Mouse (Mus musculus): ENCODE data around the gene Rps12. TPM values are rescaled to one million over a fixed set of nuclear protein-coding genes. Genes with fewer than 3 reads are reported as not detected.

Rps12 gene
- polyA plus RNA-seq, 1 experiment from 2014 or later: 365 TPM

- no peaks in the 10 kb centered on the region for H3K27me3 ChIP-seq
- in situ Hi-C loops (cut with MboI; ENCODE audit: low pct_unique_long_range_greater_than_20kb): no loop called here
- ATAC-seq (no peak), DNase-seq (ENCODE audit: low read depth, low spot score) (no peak)
- POLR2A ChIA-PET: interaction anchor here (0.6 kb wide), 1 partner anchor 27 kb away, joined by 3 read pairs; no protein-coding TSS in a partner anchor
- no peak for TF ChIP-seq CTCF (IDR thresholded peaks at IDR 0.05)
- CTCF ChIA-PET: interaction anchor here (1.0 kb wide), 1 partner anchor 10 kb away, joined by 3 read pairs; no protein-coding TSS in a partner anchor
Measured at GRCm38 (mm10) chr10:23784121-23784520, 3.0 kb downstream of the Rps12 start.

- in situ Hi-C loops (cut with MboI; ENCODE audit: low pct_unique_long_range_greater_than_20kb): no loop called here
- ChIA-PET POLR2A (interaction anchor here (0.6 kb wide), 1 partner anchor 378 kb away, joined by 7 read pairs; no protein-coding TSS in a partner anchor), CTCF (interaction anchor here (1.0 kb wide), 1 partner anchor 9 kb away, joined by 3 read pairs; no protein-coding TSS in a partner anchor)
- DNase-seq (ENCODE audit: low read depth, low spot score) (no peak), ATAC-seq (no peak)
- H3K27me3 ChIP-seq: no peaks in the 10 kb centered on the region
- no peak for TF ChIP-seq CTCF (IDR thresholded peaks at IDR 0.05)
Measured at GRCm38 (mm10) chr10:23783493-23783884, 3.6 kb downstream of the Rps12 start.

- no peak for DNase-seq (ENCODE audit: low read depth, low spot score)
- no peak for TF ChIP-seq CTCF (IDR thresholded peaks at IDR 0.05)
- ATAC-seq: no peak
- CTCF ChIA-PET: interaction anchor here (1.0 kb wide), 1 partner anchor 8 kb away, joined by 3 read pairs; no protein-coding TSS in a partner anchor
- H3K27me3 ChIP-seq: no peaks in the 10 kb centered on the region
- POLR2A ChIA-PET: interaction anchor here (0.6 kb wide), 1 partner anchor 378 kb away, joined by 7 read pairs; no protein-coding TSS in a partner anchor
- in situ Hi-C loops (cut with MboI; ENCODE audit: low pct_unique_long_range_greater_than_20kb): no loop called here
Measured at GRCm38 (mm10) chr10:23782855-23783492, 4.1 kb downstream of the Rps12 start.

GRCm38 (mm10) chr10:23781760-23782735 is 5.0 kb downstream of the Rps12 start:
- DNase-seq (ENCODE audit: low read depth, low spot score) (no peak), ATAC-seq (no peak)
- ChIA-PET CTCF (no interaction called here), POLR2A (no interaction called here)
- no peaks in the 10 kb centered on the region for H3K27me3 ChIP-seq
- in situ Hi-C loops (cut with MboI; ENCODE audit: low pct_unique_long_range_greater_than_20kb): no loop called here
- TF ChIP-seq CTCF (IDR thresholded peaks at IDR 0.05): no peak

GRCm38 (mm10) chr10:23780539-23781275 is 6.4 kb downstream of the Rps12 start:
- POLR2A ChIA-PET: no interaction called here
- no peaks in the 10 kb centered on the region for H3K27me3 ChIP-seq
- CTCF ChIA-PET: interaction anchor here (1.1 kb wide), 1 partner anchor 694 kb away, joined by 4 read pairs; no protein-coding TSS in a partner anchor
- no peak for DNase-seq (ENCODE audit: low read depth, low spot score)
- no peak for ATAC-seq
- in situ Hi-C loops (cut with MboI; ENCODE audit: low pct_unique_long_range_greater_than_20kb): no loop called here
- no peak for TF ChIP-seq CTCF (IDR thresholded peaks at IDR 0.05)

GRCm38 (mm10) chr10:23777288-23777945 is 9.7 kb downstream of the Rps12 start:
- in situ Hi-C loops (cut with MboI; ENCODE audit: low pct_unique_long_range_greater_than_20kb): loop anchor here (5.0 to 10.0 kb wide), 3 partner anchors 165 to 993 kb away; no protein-coding TSS in a partner anchor
- TF ChIP-seq CTCF (IDR thresholded peaks at IDR 0.05): peak; percentile 34
- POLR2A ChIA-PET: no interaction called here
- ATAC-seq (no peak), DNase-seq (ENCODE audit: low read depth, low spot score) (no peak)
- CTCF ChIA-PET: interaction anchor here (1.0 kb wide), 1 partner anchor 10 kb away, joined by 3 read pairs; no protein-coding TSS in a partner anchor
- no peaks in the 10 kb centered on the region for H3K27me3 ChIP-seq

GRCm38 (mm10) chr10:23754166-23754565 is 32.9 kb downstream of the Rps12 start:
- POLR2A ChIA-PET: no interaction called here
- H3K27me3 ChIP-seq: peaks cover 40% of the 10 kb centered on the region
- CTCF ChIA-PET: no interaction called here
- in situ Hi-C loops (cut with MboI; ENCODE audit: low pct_unique_long_range_greater_than_20kb): loop anchor here (25.0 kb wide), 1 partner anchor 342 kb away; no protein-coding TSS in a partner anchor
- DNase-seq (ENCODE audit: low read depth, low spot score) (no peak), ATAC-seq (no peak)
- TF ChIP-seq CTCF (IDR thresholded peaks at IDR 0.05): no peak

Other genes starting within 250 kb of the Rps12 start
- gene Slc18b1, start 9.7 kb upstream of the Rps12 start, polyA plus RNA-seq (2021): 8.0 TPM
- gene Vnn3, start 64.2 kb upstream of the Rps12 start, polyA plus RNA-seq (2021): not detected
- 0.21 TPM for gene Vnn1, start 107.4 kb upstream of the Rps12 start, polyA plus RNA-seq (2021)
- not detected for gene Taar1, start 133.1 kb upstream of the Rps12 start, polyA plus RNA-seq (2021)
- not detected for gene Taar2, start 151.3 kb upstream of the Rps12 start, polyA plus RNA-seq (2021)
- not detected for gene Taar3, start 162.3 kb upstream of the Rps12 start, polyA plus RNA-seq (2021)
- not detected for gene Taar4, start 173.2 kb upstream of the Rps12 start, polyA plus RNA-seq (2021)
- gene Taar5, start 183.4 kb upstream of the Rps12 start, polyA plus RNA-seq (2021): not detected
- gene Taar6, start 198.4 kb upstream of the Rps12 start, polyA plus RNA-seq (2021): not detected
- gene Taar7a, start 206.2 kb upstream of the Rps12 start, polyA plus RNA-seq (2021): not detected
- gene Taar7b, start 212.7 kb upstream of the Rps12 start, polyA plus RNA-seq (2021): not detected
- gene Taar7d, start 239.9 kb upstream of the Rps12 start, polyA plus RNA-seq (2021): not detected